Mouse (Mus musculus) limb, embryonic 12.5 days (tissue): Measurements from ENCODE around the gene Mrln. TPM values are rescaled to one million over a fixed set of nuclear protein-coding genes. Genes with fewer than 3 reads are reported as not detected.

ENCODE experiments used
- ATAC-seq: fragments of 200-750 bp; cut with Nextera tagmentation; 2 replicates; pipeline ENCODE4 v1.8.0; 2017; ENCODE audit warnings: low read depth, moderate TSS enrichment; ENCODE audit not compliant: insufficient number of reproducible peaks, insufficient read depth, low FRiP score, low TSS enrichment
- H3K27ac ChIP-seq: fragments of 300-500 bp; sonication (generic); 2 replicates; pipeline ENCODE4 v1.5.1; 2016; ENCODE audit warnings: mild to moderate bottlenecking, moderate library complexity
- H3K27me3 ChIP-seq: fragments of 300-500 bp; sonication (generic); 2 replicates; pipeline ENCODE4 v1.6.1; 2016; ENCODE audit warnings: mild to moderate bottlenecking, moderate library complexity
- H3K36me3 ChIP-seq: fragments of 300-500 bp; sonication (generic); 2 replicates; pipeline ENCODE4 v1.6.1; 2016; ENCODE audit warnings: mild to moderate bottlenecking, moderate library complexity
- H3K4me1 ChIP-seq: fragments of 300-500 bp; sonication (generic); replicated peaks from 2 replicates; pipeline ENCODE4 v1.6.1; 2016
- H3K4me2 ChIP-seq: fragments of 300-500 bp; sonication (generic); 2 replicates; pipeline ENCODE4 v1.6.1; 2016; ENCODE audit warnings: mild to moderate bottlenecking, moderate library complexity
- H3K4me3 ChIP-seq: fragments of 300-500 bp; sonication (generic); replicated peaks from 2 replicates; pipeline ENCODE4 v1.5.1; 2016; ENCODE audit warnings: mild to moderate bottlenecking
- H3K9ac ChIP-seq: fragments of 300-500 bp; sonication (generic); replicated peaks from 2 replicates; pipeline ENCODE4 v1.6.1; 2016; ENCODE audit warnings: mild to moderate bottlenecking, moderate library complexity
- H3K9me3 ChIP-seq: fragments of 300-500 bp; sonication (generic); 2 replicates; pipeline ENCODE4 v1.6.1; 2016; ENCODE audit warnings: mild to moderate bottlenecking, moderate library complexity
- WGBS: fragments of 180-500 bp; shearing (Covaris S2); methylation state at CpG from one replicate; pipeline ENCODE4 v1.1.7; 2016; 5-methylcytosine and 5-hydroxymethylcytosine counted together
- polyA plus RNA-seq: library from polyadenylated mRNA; unstranded; fragments of >200 nt; fragmentation: Nextera tagmentation; extraction: Ambion mirVana; gene quantifications from 2 replicates; pipeline ENCODE4 v1.2.1, GENCODE M21; 2016

The Mrln gene
- polyA plus RNA-seq, 1 experiment from 2014 or later, result 20.7 TPM

DNA sequence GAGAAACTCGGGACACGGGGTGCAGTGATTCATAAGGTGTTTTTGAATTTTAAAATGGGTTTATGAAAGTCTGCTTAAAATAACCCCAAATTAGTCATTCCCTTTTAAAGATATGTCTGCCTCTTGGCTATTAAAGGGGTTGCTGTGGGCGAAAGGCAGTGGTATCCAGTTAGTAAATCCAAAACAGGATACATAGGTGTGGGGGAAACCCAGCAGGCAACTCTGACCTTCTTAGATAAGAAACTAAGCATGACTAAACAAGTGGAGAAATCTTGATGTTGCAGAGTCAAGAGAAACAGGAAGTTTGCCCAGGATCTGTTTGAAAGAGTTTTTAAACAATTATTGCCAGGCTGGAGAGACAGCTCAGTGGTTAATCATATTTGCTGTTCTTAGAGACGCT, 52.6 kb downstream of the Mrln start:
- H3K27me3 ChIP-seq, result no peaks in the 10 kb centered on the region
- H3K4me2 ChIP-seq, result no peak overlapping the region
- no peak overlapping the region for H3K4me3 ChIP-seq
- no peak overlapping the region for H3K27ac ChIP-seq
- no peaks in the 10 kb centered on the region for H3K4me1 ChIP-seq
- no peaks in the 10 kb centered on the region for H3K9me3 ChIP-seq
- no peaks in the 10 kb centered on the region for H3K36me3 ChIP-seq
- no peak for ATAC-seq
- H3K9ac ChIP-seq, result no peak overlapping the region
- WGBS, result 84% methylated on average over 4 of the region's 4 CpGs

DNA sequence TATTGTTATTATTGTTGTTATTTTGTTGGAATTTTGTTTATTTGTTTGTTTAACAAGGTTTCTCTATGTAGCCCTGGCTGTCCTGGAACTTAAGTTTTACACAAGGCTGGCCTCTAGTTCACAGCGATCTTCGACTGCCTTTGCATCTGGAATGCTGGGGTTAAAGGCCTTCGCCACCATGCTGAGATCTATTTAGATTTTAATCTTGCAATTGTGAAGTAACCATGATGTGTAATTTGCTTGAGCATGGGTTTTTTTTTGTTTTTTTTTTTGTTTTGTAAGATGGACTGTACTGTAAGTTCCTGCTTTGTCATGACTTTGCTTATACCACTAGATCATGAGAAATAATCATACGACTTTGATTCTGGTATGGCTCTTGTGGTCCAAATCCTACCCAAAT, 56.4 kb downstream of the Mrln start:
- ATAC-seq, result no peak

GRCm38 (mm10) chr10:70262051-70262450, 57.6 kb downstream of the Mrln start:
- Histone ChIP-seq H3K27ac (no peak overlapping the region), H3K36me3 (no peaks in the 10 kb centered on the region), H3K4me2 (no peak overlapping the region), H3K4me1 (no peaks in the 10 kb centered on the region), H3K4me3 (no peak overlapping the region), H3K27me3 (no peaks in the 10 kb centered on the region), H3K9ac (no peak overlapping the region), H3K9me3 (no peaks in the 10 kb centered on the region)
- WGBS, result 80% methylated on average over 3 of the region's 3 CpGs
- ATAC-seq, result no peak

More for the DNA sequence above, 56.4 kb downstream of the Mrln start:
- Histone ChIP-seq H3K4me2 (no peak overlapping the region), H3K36me3 (no peaks in the 10 kb centered on the region), H3K4me1 (no peaks in the 10 kb centered on the region), H3K27ac (no peak overlapping the region), H3K9me3 (no peaks in the 10 kb centered on the region), H3K9ac (no peak overlapping the region), H3K4me3 (no peak overlapping the region), H3K27me3 (no peaks in the 10 kb centered on the region)
- WGBS, result 74% methylated on average over 4 of the region's 4 CpGs

- H3K4me1 ChIP-seq, result no peaks in the 10 kb centered on the region
- no peaks in the 10 kb centered on the region for H3K27me3 ChIP-seq
Measured at GRCm38 (mm10) chr10:70263681-70264189, 59.3 kb downstream of the Mrln start.

GRCm38 (mm10) chr10:70264337-70265036, 60.0 kb downstream of the Mrln start:
- 90% methylated on average over 9 of the region's 9 CpGs for WGBS
- no peaks in the 10 kb centered on the region for H3K36me3 ChIP-seq
- H3K9me3 ChIP-seq, result no peaks in the 10 kb centered on the region

More at GRCm38 (mm10) chr10:70263681-70264189, 59.3 kb downstream of the Mrln start:
- Histone ChIP-seq H3K36me3 (no peaks in the 10 kb centered on the region), H3K9me3 (no peaks in the 10 kb centered on the region), H3K4me3 (no peak overlapping the region), H3K27ac (no peak overlapping the region), H3K4me2 (no peak overlapping the region), H3K9ac (no peak overlapping the region)
- WGBS, result 95% methylated on average over 4 of the region's 4 CpGs
- ATAC-seq, result no peak

DNA sequence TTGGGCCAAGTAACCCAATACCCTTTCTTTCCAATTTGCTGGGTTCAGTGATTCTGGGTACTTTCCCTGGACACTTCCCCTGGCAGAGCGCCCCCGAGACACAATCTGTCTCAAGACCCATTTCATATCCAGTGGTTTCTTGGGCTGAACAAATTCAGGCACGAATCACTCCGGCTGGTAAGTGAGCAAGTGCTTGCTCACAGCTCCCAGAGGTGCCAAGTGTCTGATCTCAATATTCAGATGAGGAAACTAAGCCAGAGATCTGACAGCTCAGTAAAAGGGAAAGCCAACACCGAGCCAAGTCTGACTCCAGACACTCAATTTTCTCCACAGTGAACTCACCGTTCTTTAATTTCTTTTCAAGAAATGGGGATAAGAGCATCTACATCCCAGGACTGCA, 62.0 kb downstream of the Mrln start:
- Histone ChIP-seq H3K4me2 (no peak overlapping the region), H3K9ac (no peak overlapping the region), H3K27me3 (no peaks in the 10 kb centered on the region), H3K36me3 (no peaks in the 10 kb centered on the region), H3K27ac (no peak overlapping the region), H3K9me3 (no peaks in the 10 kb centered on the region), H3K4me3 (no peak overlapping the region), H3K4me1 (no peaks in the 10 kb centered on the region)
- ATAC-seq, result no peak
- 88% methylated on average over 6 of the region's 6 CpGs for WGBS

More at GRCm38 (mm10) chr10:70264337-70265036, 60.0 kb downstream of the Mrln start:
- H3K27me3 ChIP-seq, result no peaks in the 10 kb centered on the region
- ATAC-seq, result no peak
- H3K4me3 ChIP-seq, result no peak overlapping the region
- H3K27ac ChIP-seq, result no peak overlapping the region
- no peak overlapping the region for H3K9ac ChIP-seq
- no peaks in the 10 kb centered on the region for H3K4me1 ChIP-seq
- no peak overlapping the region for H3K4me2 ChIP-seq

GRCm38 (mm10) chr10:70268581-70269446, 64.3 kb downstream of the Mrln start:
- Histone ChIP-seq H3K4me2 (no peak overlapping the region), H3K36me3 (no peaks in the 10 kb centered on the region), H3K9me3 (no peaks in the 10 kb centered on the region), H3K4me1 (no peaks in the 10 kb centered on the region), H3K9ac (no peak overlapping the region), H3K27ac (no peak overlapping the region), H3K4me3 (no peak overlapping the region), H3K27me3 (no peaks in the 10 kb centered on the region)
- ATAC-seq, result no peak
- 80% methylated on average over 23 of the region's 23 CpGs for WGBS

Other genes with a start within 250 kb of the Mrln start
- gene Ccdc6, start 107.5 kb upstream of the Mrln start, polyA plus RNA-seq, result 14.3 and 15.5 TPM in 2 replicates
- gene Slc16a9, start 40.4 kb downstream of the Mrln start, polyA plus RNA-seq, result 0.75 and 1.3 TPM in 2 replicates
- 12.0 and 12.7 TPM in 2 replicates for gene Fam13c, start 235.8 kb downstream of the Mrln start, polyA plus RNA-seq